1 mouse cellular context compared by ENCODE assay signal in the genomic region with DNA sequence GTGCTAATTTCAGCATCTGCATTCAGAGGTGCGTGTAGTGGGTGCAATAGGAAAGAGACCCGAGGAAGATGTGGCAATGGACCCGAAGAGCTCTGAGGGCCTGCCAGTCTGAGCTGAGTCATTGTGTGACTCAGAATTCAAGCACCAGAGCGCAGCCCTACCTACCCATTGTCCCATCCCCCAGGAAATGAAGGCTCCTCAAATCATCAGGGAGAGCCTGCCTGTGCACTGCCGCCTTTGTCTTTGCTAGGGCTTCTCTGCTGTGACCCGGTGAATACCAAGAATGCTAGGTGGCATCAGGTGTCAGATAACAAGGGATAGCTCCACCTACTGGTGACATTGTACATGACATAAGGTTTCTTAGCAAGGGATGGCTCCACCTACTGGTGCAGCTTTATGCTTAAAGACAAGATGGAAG.
TF ChIP-seq lines count a peak whose summit lies in the region.

No protein-coding gene starts in this region.

TF ChIP-seq in MEL, 35 proteins besides CTCF, POLR2A, EP300 and RAD21 (continued from another document):
- TF ChIP-seq ELF1 (IDR thresholded peaks at IDR 0.05; ENCODE audit: low read depth, low read length) (no peak), MYC (IDR thresholded peaks at IDR 0.05; ENCODE audit: low read depth, low read length) (0 out of 2 replicates have a peak, but pooled peaks have one; percentile 51), MAFK (IDR thresholded peaks at IDR 0.05; ENCODE audit: borderline replicate concordance, low read depth, low read length) (no peak), POLR2AphosphoS2 (IDR thresholded peaks at IDR 0.05; ENCODE audit: low read length) (no peak), GABPA (IDR thresholded peaks at IDR 0.05; ENCODE audit: low read depth, low read length) (no peak), ZMIZ1 (IDR thresholded peaks at IDR 0.05; ENCODE audit: low read depth, low read length) (0 out of 2 replicates have a peak, but pooled peaks have one; percentile 45), MXI1 (IDR thresholded peaks at IDR 0.05; ENCODE audit: low read depth, low read length) (peak; percentile 40; the same call in 1 of the 2 replicates), KAT2A (conservative IDR thresholded peaks at IDR 0.05; ENCODE audit: low read depth, low read length) (no peak)
